Mouse (Mus musculus): ENCODE data around the gene Gpd2.

- TF ChIP-seq CTCF (conservative IDR thresholded peaks at IDR 0.05 in 1 of 2, IDR thresholded peaks at IDR 0.05 in 1 of 2; ENCODE audit: low read depth in 2 of 2, low read length in 2 of 2) (no peak), NRF1 (IDR thresholded peaks at IDR 0.05; ENCODE audit: low read depth, low read length) (no peak), MAX (IDR thresholded peaks at IDR 0.05; ENCODE audit: low read length) (no peak), TBP (conservative IDR thresholded peaks at IDR 0.05; ENCODE audit: low read depth, low read length) (no peak), POLR2A (IDR thresholded peaks at IDR 0.05; ENCODE audit: low read depth, low read length) (no peak), HCFC1 (IDR thresholded peaks at IDR 0.05; ENCODE audit: low read depth, low read length) (no peak), SIN3A (IDR thresholded peaks at IDR 0.05; ENCODE audit: low read length) (no peak)
Measured at GRCm38 (mm10) chr2:57342910-57343309, 105.5 kb downstream of the Gpd2 start.
